Mouse (Mus musculus) forebrain, embryonic 12.5 days (tissue): ENCODE measurements at regions not wholly inside any gene's neighbourhood (a gene's known extent, or its start where the extent isn't known, plus 50 kb on each side); places are given as distances from the start of the nearest gene placed in this dataset.

Experiments
- ATAC-seq: fragments of 200-750 bp; cut with Nextera tagmentation; 2 replicates; pipeline ENCODE4 v1.8.0; 2017; ENCODE audit warnings: moderate TSS enrichment; ENCODE audit not compliant: low FRiP score
- H3K27ac ChIP-seq: fragments of 300-500 bp; sonication (generic); 2 replicates; pipeline ENCODE4 v1.5.1; 2016; ENCODE audit warnings: mild to moderate bottlenecking
- H3K27me3 ChIP-seq: fragments of 300-500 bp; sonication (generic); 2 replicates; pipeline ENCODE4 v1.6.1; 2016; ENCODE audit warnings: mild to moderate bottlenecking
- H3K36me3 ChIP-seq: fragments of 300-500 bp; sonication (generic); replicated peaks from 2 replicates; pipeline ENCODE4 v1.6.1; 2016; ENCODE audit warnings: mild to moderate bottlenecking
- H3K4me1 ChIP-seq: fragments of 300-500 bp; sonication (generic); 2 replicates; pipeline ENCODE4 v1.6.1; 2016
- H3K4me2 ChIP-seq: fragments of 300-500 bp; sonication (generic); 2 replicates; pipeline ENCODE4 v1.6.1; 2016; ENCODE audit warnings: mild to moderate bottlenecking, moderate library complexity
- H3K4me3 ChIP-seq: fragments of 300-500 bp; sonication (generic); replicated peaks from 2 replicates; pipeline ENCODE4 v1.5.1; 2016; ENCODE audit warnings: mild to moderate bottlenecking
- H3K9ac ChIP-seq: fragments of 300-500 bp; sonication (generic); 2 replicates; pipeline ENCODE4 v1.6.1; 2016; ENCODE audit warnings: mild to moderate bottlenecking
- H3K9me3 ChIP-seq: fragments of 300-500 bp; sonication (generic); 2 replicates; pipeline ENCODE4 v1.6.1; 2016
- WGBS: fragments of 180-500 bp; shearing (Covaris S2); methylation state at CpG from one replicate; pipeline ENCODE4 v1.1.7; 2016; 5-methylcytosine and 5-hydroxymethylcytosine counted together

DNA sequence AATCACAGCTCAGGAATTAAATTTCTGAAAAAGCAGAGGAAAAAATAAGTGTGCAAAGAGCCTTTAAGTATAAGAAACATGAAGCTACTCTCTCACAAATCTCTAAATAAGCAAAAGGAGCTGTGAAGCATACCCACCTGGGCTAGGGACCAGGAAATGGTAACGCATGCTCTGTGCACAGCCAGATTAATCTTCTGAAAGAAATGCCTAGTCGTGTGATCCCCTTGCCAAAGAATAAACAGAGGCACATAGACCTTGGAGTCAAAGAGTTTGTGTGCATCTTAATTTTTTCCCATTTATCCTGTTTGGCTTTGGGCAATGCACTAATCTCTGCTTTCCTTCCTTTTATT lies 338.2 kb upstream of the Sel1l start:
- H3K9ac ChIP-seq: no peak overlapping the region
- H3K27me3 ChIP-seq: no peaks in the 10 kb centered on the region
- no peak overlapping the region for H3K4me3 ChIP-seq
- 66% methylated on average over 2 of the region's 2 CpGs for WGBS
- H3K4me1 ChIP-seq: no peaks in the 10 kb centered on the region
- H3K9me3 ChIP-seq: no peaks in the 10 kb centered on the region
- no peak for ATAC-seq
- H3K27ac ChIP-seq: no peak overlapping the region
- no peaks in the 10 kb centered on the region for H3K36me3 ChIP-seq
- H3K4me2 ChIP-seq: no peak overlapping the region

DNA sequence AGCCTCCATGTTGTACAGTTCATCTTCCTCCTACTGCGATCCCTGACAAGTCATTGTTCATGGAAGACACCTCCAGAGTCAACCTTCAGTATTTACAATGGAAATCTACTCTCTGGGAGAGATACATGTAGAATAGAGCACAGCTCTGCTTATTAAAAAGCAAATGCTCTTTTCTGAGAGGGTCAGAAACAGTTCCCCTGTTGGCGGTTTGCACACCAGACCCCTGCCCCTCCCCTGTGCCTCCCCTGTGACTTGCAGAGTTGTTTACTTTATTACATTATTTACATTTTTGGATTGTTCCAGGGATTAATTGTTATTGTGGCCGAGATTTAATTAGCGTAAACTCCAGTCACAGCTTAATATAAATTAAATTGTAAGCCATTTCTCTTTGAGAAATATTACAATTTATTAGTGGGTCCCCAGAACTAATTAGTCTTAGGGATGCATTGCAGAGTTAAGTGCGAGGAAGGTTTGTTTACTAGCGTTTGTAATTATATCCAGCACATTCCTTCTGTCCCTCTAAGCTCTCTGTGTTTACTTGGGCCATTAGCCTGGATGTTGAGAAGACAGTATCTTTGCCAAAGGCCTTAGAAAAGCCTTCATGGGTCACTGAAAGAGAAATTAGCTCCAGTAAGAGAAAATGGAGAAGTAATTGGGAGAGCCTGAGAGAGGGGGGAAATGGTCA lies 337.6 kb upstream of the Sel1l start:
- H3K27me3 ChIP-seq: no peaks in the 10 kb centered on the region
- 70% methylated on average over 6 of the region's 6 CpGs for WGBS
- H3K27ac ChIP-seq: no peak overlapping the region
- H3K36me3 ChIP-seq: no peaks in the 10 kb centered on the region
- no peak overlapping the region for H3K4me2 ChIP-seq
- no peak overlapping the region for H3K9ac ChIP-seq
- H3K4me3 ChIP-seq: no peak overlapping the region
- H3K4me1 ChIP-seq: no peaks in the 10 kb centered on the region
- no peak for ATAC-seq
- no peaks in the 10 kb centered on the region for H3K9me3 ChIP-seq

DNA sequence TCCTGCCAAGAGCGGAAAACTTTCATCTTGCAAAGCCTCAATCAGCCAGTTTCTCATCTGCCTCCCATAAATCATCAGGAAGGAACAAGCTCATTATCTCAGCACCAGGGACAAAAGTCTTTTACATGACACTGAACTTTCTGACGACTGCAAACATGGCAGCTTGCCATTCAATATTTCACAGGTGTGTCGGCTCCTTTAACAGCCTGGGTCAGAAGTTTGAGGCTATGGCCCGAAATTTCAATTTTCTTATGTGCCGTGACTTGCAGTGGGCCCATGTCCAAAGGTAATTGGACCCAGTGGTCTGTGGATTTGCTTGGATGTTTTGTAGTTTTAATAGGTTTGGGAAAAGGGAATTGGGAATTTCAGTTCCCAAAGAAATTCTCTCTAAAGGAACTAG lies 330.3 kb upstream of the Sel1l start:
- ATAC-seq: no peak
- Histone ChIP-seq H3K27me3 (no peaks in the 10 kb centered on the region), H3K4me2 (no peak overlapping the region), H3K36me3 (no peaks in the 10 kb centered on the region), H3K4me3 (no peak overlapping the region), H3K27ac (no peak overlapping the region), H3K4me1 (no peaks in the 10 kb centered on the region), H3K9ac (no peak overlapping the region), H3K9me3 (no peaks in the 10 kb centered on the region)
- WGBS: 83% methylated on average over 5 of the region's 5 CpGs

DNA sequence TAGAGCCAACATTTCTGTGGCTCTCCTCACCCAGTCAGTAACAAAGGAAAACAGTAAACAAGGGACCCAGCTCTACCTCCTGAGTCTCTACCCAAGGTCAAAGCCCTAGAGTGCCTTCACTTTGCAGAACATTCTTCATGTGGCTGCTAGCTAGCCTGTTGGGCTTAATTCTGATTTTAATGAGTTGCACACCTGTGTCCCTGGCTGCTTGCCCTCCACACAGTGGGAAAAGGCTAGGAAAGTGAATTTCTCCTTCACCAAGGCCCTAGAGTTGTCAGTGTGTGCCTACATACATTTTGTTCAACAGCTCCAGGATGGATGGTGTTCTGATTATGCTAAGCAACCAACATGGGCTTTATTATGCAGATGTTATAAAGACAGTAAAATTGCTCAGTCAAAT lies 307.8 kb upstream of the Sel1l start:
- Histone ChIP-seq H3K9ac (no peak overlapping the region), H3K4me3 (no peak overlapping the region), H3K27me3 (no peaks in the 10 kb centered on the region), H3K27ac (no peak overlapping the region), H3K4me1 (peaks cover 6% of the 10 kb centered on the region), H3K4me2 (no peak overlapping the region), H3K9me3 (no peaks in the 10 kb centered on the region), H3K36me3 (no peaks in the 10 kb centered on the region)
- ATAC-seq: no peak

DNA sequence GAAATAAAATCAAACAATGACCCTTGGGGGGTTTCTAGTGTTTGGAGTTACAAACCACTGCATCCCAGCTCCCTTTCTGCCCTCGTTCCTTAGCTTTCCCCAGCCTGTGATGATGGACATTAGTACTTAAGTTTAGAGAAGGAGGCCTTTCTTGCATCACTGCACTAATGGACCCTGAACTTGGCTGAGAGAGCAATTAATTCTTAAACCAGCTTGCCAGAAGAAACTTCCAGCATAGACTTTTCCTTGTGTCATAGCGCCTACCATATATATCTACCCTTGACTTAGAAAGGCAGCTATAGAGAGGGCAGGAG lies 303.9 kb upstream of the Sel1l start:
- no peaks in the 10 kb centered on the region for H3K27me3 ChIP-seq
- no peak overlapping the region for H3K4me3 ChIP-seq
- no peak overlapping the region for H3K27ac ChIP-seq
- 56% methylated on average over 2 of the region's 2 CpGs for WGBS
- H3K9me3 ChIP-seq: no peaks in the 10 kb centered on the region
- no peak overlapping the region for H3K4me2 ChIP-seq
- H3K36me3 ChIP-seq: no peaks in the 10 kb centered on the region
- peaks cover 6% of the 10 kb centered on the region for H3K4me1 ChIP-seq
- H3K9ac ChIP-seq: no peak overlapping the region
- 0 out of 2 replicates have a peak, but pooled peaks have one; percentile 4 for ATAC-seq

DNA sequence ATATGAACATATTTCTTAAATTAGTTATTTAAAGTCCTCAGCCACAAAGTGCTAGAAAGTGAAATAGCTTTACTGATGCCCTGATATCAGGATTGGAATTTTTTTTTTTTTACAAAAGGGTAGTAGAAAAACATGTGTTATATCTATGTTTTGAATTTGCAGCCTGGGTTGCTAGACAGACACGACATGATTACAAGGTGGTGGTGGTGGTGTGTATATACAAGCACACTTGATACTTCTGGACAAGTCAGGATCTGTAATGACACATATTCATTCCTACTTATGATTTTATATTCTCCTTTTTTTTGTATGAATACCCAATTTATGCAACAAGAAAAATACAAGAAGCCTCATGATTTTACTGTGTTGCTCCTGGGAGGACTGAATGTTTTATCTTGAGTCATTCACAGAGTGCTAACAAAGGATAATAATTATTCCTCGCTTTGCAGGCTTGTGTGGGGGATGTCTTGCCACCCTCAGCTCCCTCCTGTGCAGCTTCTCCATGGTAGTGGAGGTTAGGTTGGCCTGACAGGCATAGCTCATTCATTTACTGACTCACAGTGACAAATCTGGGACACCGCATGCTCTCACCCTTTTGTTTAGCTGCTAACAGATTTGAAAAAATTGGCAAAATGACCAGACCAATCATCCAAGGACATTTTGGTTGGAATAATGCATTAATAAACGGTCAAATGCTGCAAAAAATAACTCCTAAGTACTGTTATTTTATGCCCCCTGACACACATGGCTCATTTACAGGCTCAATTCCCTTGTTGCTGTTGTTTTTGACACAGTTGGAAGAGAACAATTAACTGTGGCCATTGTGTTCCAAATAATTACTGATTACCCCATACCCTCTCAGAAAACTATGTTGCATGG lies 303.3 kb upstream of the Sel1l start:
- peaks cover 6% of the 10 kb centered on the region for H3K4me1 ChIP-seq
- no peaks in the 10 kb centered on the region for H3K36me3 ChIP-seq
- no peak overlapping the region for H3K27ac ChIP-seq
- ATAC-seq: peak; percentile 63; the same call in 1 of the 2 replicates
- no peaks in the 10 kb centered on the region for H3K9me3 ChIP-seq
- no peak overlapping the region for H3K4me2 ChIP-seq
- no peak overlapping the region for H3K4me3 ChIP-seq
- no peaks in the 10 kb centered on the region for H3K27me3 ChIP-seq
- 46% methylated on average over 4 of the region's 4 CpGs for WGBS
- H3K9ac ChIP-seq: no peak overlapping the region

DNA sequence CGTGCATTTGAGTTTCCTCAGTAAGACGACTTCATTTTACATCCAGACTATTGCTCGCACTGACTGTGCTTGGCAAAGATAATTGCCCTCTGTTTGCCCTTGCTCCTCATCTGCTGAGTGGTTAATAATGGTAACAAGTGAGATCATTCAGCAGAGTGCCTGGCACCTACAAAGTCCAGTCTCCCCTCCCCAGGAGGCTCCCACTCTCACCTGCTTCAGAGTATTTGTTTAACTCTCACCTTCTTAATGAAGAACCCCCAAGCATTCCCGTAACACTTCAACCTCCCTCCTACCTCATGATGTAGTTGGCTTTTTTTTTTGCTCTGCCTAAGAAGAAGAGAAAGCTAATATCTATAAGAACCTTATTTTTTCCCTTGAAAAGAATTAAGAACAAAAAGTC lies 288.6 kb upstream of the Sel1l start:
- no peaks in the 10 kb centered on the region for H3K9me3 ChIP-seq
- H3K27ac ChIP-seq: no peak overlapping the region
- no peak for ATAC-seq
- no peak overlapping the region for H3K4me2 ChIP-seq
- H3K9ac ChIP-seq: no peak overlapping the region
- H3K27me3 ChIP-seq: no peaks in the 10 kb centered on the region
- no peaks in the 10 kb centered on the region for H3K36me3 ChIP-seq
- H3K4me1 ChIP-seq: no peaks in the 10 kb centered on the region
- no peak overlapping the region for H3K4me3 ChIP-seq
- 85% methylated on average over 4 of the region's 4 CpGs for WGBS

DNA sequence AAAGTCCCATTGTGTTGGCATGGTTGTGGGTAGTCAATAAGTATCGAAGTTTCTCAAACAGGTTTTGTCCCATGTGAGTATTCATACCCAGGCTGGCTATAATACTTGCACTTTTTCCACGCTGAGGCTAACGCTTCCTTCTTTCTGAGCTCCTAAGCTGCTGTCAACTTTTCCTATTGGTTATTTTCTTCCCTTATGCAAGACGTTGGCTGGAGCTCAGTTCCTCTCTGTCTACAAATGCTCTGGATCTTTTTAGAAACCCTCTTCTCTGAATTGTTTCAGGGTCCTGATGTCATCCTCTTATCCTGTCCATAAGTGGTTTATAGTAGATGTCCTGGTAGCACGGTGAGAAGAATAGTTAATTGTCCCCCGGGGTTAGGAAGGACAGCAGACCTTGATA lies 278.7 kb upstream of the Sel1l start:
- no peak for ATAC-seq
- Histone ChIP-seq H3K4me2 (no peak overlapping the region), H3K27ac (no peak overlapping the region), H3K4me3 (no peak overlapping the region), H3K4me1 (no peaks in the 10 kb centered on the region), H3K9me3 (no peaks in the 10 kb centered on the region), H3K27me3 (no peaks in the 10 kb centered on the region), H3K36me3 (no peaks in the 10 kb centered on the region), H3K9ac (no peak overlapping the region)
- WGBS: 79% methylated on average over 6 of the region's 6 CpGs

DNA sequence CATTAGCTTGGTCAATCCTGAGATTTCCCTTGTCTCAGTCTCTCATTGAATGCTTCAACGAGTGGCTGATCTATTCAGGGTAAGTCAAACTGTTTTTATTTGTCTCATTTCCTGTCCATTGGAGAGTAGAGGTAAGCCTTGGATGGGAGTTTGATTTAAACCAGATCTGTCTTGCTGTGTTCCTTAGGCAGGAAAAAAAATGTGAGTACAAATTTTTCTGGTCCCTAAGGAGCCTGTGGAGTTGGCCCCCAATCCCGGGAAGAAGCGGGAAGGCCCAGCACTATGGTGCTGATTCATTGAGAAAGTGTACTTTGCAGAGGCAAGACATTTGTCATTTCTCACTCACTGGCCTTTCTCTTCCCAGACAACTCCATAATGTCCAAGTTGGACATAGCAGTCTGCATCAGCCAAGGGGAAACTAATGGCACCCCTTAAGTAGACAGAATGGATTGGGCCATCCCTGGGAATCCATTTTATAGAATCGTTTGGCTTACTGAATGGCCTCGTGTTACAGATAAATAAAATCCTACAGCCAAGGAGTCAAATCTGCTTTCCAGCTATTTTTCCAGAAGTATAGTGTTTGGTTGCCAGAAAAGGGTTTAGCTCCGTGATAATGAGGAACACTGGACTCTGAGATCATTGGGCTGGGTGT lies 271.3 kb upstream of the Sel1l start:
- no peak overlapping the region for H3K4me3 ChIP-seq
- no peaks in the 10 kb centered on the region for H3K36me3 ChIP-seq
- no peak overlapping the region for H3K4me2 ChIP-seq
- H3K9ac ChIP-seq: no peak overlapping the region
- H3K9me3 ChIP-seq: no peaks in the 10 kb centered on the region
- no peak for ATAC-seq
- no peaks in the 10 kb centered on the region for H3K27me3 ChIP-seq
- no peaks in the 10 kb centered on the region for H3K4me1 ChIP-seq
- no peak overlapping the region for H3K27ac ChIP-seq
- 83% methylated on average over 6 of the region's 6 CpGs for WGBS

DNA sequence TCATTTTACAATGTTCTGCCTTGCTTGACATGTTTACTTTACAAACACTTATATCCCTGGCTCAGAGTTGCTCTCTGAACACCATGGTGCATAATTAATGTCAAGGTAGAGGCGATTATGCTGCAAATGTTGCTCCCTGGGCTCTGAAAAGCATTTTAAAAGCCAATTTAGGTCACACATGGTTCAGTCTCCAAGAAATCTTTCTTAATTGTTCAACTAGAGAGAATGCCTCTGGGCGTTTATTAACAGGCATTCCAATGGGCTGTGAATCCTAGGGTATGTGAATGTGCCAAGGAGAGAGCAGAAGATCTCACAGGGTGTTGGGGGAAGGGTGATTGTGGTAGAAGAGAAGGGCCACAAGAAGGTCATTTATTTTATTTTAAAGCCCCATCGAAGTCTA lies 260.7 kb upstream of the Sel1l start:
- 46% methylated on average over 3 of the region's 3 CpGs for WGBS
- H3K4me1 ChIP-seq: peaks cover 7% of the 10 kb centered on the region
- no peaks in the 10 kb centered on the region for H3K36me3 ChIP-seq
- peak overlapping the region; percentile 53 for H3K27ac ChIP-seq
- H3K9ac ChIP-seq: no peak overlapping the region
- H3K27me3 ChIP-seq: no peaks in the 10 kb centered on the region
- H3K9me3 ChIP-seq: no peaks in the 10 kb centered on the region
- H3K4me3 ChIP-seq: no peak overlapping the region
- no peak overlapping the region for H3K4me2 ChIP-seq
- peak; percentile 49; the same call in 1 of the 2 replicates for ATAC-seq

DNA sequence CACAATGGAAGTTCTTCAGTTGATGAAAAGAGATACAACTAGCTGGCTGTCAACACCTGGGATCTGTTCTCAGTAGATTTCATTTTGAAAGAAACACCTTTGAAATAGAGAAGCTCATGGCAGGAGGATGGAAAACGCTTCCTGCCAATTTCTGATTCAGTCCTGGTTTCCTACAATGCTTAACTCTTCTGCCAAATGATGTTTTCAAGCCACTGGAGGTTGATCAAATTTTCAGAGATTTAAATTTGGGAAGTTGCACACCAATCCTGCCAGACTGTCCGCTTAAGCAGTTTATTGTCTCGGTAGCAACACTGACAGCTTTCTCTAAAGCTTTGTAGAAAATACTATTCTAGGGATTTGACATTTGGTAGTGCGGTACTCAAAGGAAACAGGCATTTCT lies 251.1 kb upstream of the Sel1l start:
- Histone ChIP-seq H3K9me3 (no peaks in the 10 kb centered on the region), H3K9ac (no peak overlapping the region), H3K4me2 (no peak overlapping the region), H3K36me3 (no peaks in the 10 kb centered on the region), H3K4me1 (no peaks in the 10 kb centered on the region), H3K27me3 (no peaks in the 10 kb centered on the region), H3K4me3 (no peak overlapping the region), H3K27ac (no peak overlapping the region)
- no peak for ATAC-seq
- 76% methylated on average over 4 of the region's 4 CpGs for WGBS

DNA sequence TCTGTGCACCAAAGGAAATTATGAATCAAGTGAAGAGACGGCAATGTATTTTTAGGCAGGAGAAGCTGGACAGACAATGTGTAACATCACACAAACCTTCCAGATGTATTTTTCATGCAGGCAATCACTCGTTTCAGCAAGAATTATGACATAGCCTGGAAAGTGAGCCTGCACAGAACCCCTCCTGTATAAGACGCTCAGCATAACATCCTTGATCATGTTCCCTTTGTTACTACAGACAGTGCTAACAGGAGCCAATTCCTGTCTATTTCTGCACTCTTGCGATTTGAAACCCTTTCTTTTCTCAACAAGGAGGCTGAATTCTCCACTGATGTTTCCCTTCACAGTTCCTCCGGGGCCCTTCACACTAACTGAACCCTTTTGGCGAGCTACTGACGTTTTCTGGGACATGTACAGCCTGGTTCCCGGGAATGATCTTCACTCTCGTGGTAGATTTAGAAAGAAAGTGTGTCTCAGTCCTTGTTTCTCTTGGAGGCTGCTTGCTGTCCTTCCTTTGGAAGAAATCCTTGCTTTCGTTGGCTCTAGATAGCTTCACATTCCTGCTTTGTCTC lies 243.9 kb upstream of the Sel1l start:
- Histone ChIP-seq H3K27ac (no peak overlapping the region), H3K4me3 (no peak overlapping the region), H3K9me3 (no peaks in the 10 kb centered on the region), H3K9ac (no peak overlapping the region), H3K4me1 (no peaks in the 10 kb centered on the region), H3K4me2 (no peak overlapping the region), H3K27me3 (no peaks in the 10 kb centered on the region), H3K36me3 (no peaks in the 10 kb centered on the region)
- WGBS: 83% methylated on average over 10 of the region's 10 CpGs
- no peak for ATAC-seq
